Mouse (Mus musculus) hindbrain, embryonic 12.5 days (tissue): ENCODE results near the gene Gm14124. TPM values are rescaled to one million over a fixed set of nuclear protein-coding genes. Genes with fewer than 3 reads are reported as not detected.

Experiments
- ATAC-seq: fragments of 200-750 bp; cut with Nextera tagmentation; 2 replicates; pipeline ENCODE4 v1.8.0; 2017; ENCODE audit warnings: moderate TSS enrichment; ENCODE audit not compliant: low FRiP score
- H3K27ac ChIP-seq: fragments of 300-500 bp; sonication (generic); 2 replicates; pipeline ENCODE4 v1.5.1; 2016; ENCODE audit warnings: mild to moderate bottlenecking
- H3K27me3 ChIP-seq: fragments of 300-500 bp; sonication (generic); 2 replicates; pipeline ENCODE4 v1.6.1; 2016; ENCODE audit warnings: mild to moderate bottlenecking
- H3K36me3 ChIP-seq: fragments of 300-500 bp; sonication (generic); 2 replicates; pipeline ENCODE4 v1.6.1; 2016; ENCODE audit warnings: mild to moderate bottlenecking
- H3K4me1 ChIP-seq: fragments of 300-500 bp; sonication (generic); 2 replicates; pipeline ENCODE4 v1.6.1; 2016
- H3K4me2 ChIP-seq: fragments of 300-500 bp; sonication (generic); replicated peaks from 2 replicates; pipeline ENCODE4 v1.6.1; 2016; ENCODE audit warnings: mild to moderate bottlenecking
- H3K4me3 ChIP-seq: fragments of 300-500 bp; sonication (generic); 2 replicates; pipeline ENCODE4 v1.5.1; 2016; ENCODE audit warnings: mild to moderate bottlenecking
- H3K9ac ChIP-seq: fragments of 300-500 bp; sonication (generic); 2 replicates; pipeline ENCODE4 v1.6.1; 2016; ENCODE audit warnings: mild to moderate bottlenecking, moderate library complexity
- H3K9me3 ChIP-seq: fragments of 300-500 bp; sonication (generic); replicated peaks from 2 replicates; pipeline ENCODE4 v1.6.1; 2016; ENCODE audit warnings: mild to moderate bottlenecking
- WGBS: fragments of 180-500 bp; shearing (Covaris S2); methylation state at CpG from one replicate; pipeline ENCODE4 v1.1.7; 2016; 5-methylcytosine and 5-hydroxymethylcytosine counted together
- polyA plus RNA-seq: library from polyadenylated mRNA; unstranded; fragments of >200 nt; fragmentation: Nextera tagmentation; extraction: Ambion mirVana; gene quantifications from 2 replicates; pipeline ENCODE4 v1.2.1, GENCODE M21; 2016

Gm14124 gene
- polyA plus RNA-seq, 1 experiment from 2014 or later: not detected

- Histone ChIP-seq H3K4me3 (no peak overlapping the region), H3K4me1 (no peaks in the 10 kb centered on the region), H3K4me2 (no peak overlapping the region), H3K27me3 (no peaks in the 10 kb centered on the region), H3K36me3 (peaks cover 31% of the 10 kb centered on the region), H3K9me3 (peaks cover 59% of the 10 kb centered on the region), H3K9ac (no peak overlapping the region), H3K27ac (no peak overlapping the region)
- WGBS: 100% methylated on average over 1 of the region's 1 CpGs
- no peak for ATAC-seq
These were observed 61.7 kb downstream of the Gm14124 start for GRCm38 (mm10) chr2:150318973-150319372.

Other genes starting within 250 kb of the Gm14124 start
- gene Zfp120, start 120.8 kb upstream of the Gm14124 start, polyA plus RNA-seq: 6.8 and 7.3 TPM in 2 replicates
- gene Gm10770, start 77.8 kb upstream of the Gm14124 start, polyA plus RNA-seq: not detected in 2 replicates
- not detected in 2 replicates for gene Gm14139, start 75.8 kb upstream of the Gm14124 start, polyA plus RNA-seq
- 10.7 and 12.1 TPM in 2 replicates for gene Zfp937, start 39.4 kb upstream of the Gm14124 start, polyA plus RNA-seq
- 4.4 and 4.5 TPM in 2 replicates for gene Gm21994, start 1.9 kb upstream of the Gm14124 start, polyA plus RNA-seq
- gene Gm10130, start 66.2 kb downstream of the Gm14124 start, polyA plus RNA-seq: 1.3 and 3.1 TPM in 2 replicates
- 13.0 and 14.1 TPM in 2 replicates for gene 3300002I08Rik, start 105.2 kb downstream of the Gm14124 start, polyA plus RNA-seq
- 7.8 and 8.6 TPM in 2 replicates for gene Zfp442, start 194.0 kb downstream of the Gm14124 start, polyA plus RNA-seq
- 0.08 and 0.21 TPM in 2 replicates for gene Zfp345, start 227.6 kb downstream of the Gm14124 start, polyA plus RNA-seq